Comparison of ENCODE assay signal across 10 mouse cellular contexts in genomic region chr5:151060476-151060875, GRCm38 (mm10).
A peak's percentile ranks its signal among the peaks of the same experiment; 100 is the strongest.
DNase-seq lines count a peak whose midpoint lies in the region; ATAC-seq lines count a peak whose summit lies in the region.
"Had no signal": no experiment of that assay in that cellular context is flagged by ENCODE, and none has a peak within 500 bp of the region (broad histone marks: within the 10 kb centered on the region; RNA-seq: fewer than 3 reads in every experiment).

No protein-coding gene starts in this region.

- H3K9ac ChIP-seq in kidney, embryonic 15.5 days: no peak overlapping the region
- H3K9ac ChIP-seq: heart, embryonic 12.5 days had no signal

- peak; percentile 52 to 60 for DNase-seq in cerebellum, postnatal 10 days
- no peak for DNase-seq in cerebellum, adult 9-10 months
- no peak for DNase-seq in kidney, adult 8-10 months
- DNase-seq in fat pad, adult 2 months (ENCODE audit: extremely low read depth, low read depth, low spot score): peak; percentile 4
- DNase-seq in lung, postnatal 4 days: peak; percentile 33 to 52
- DNase-seq in left cerebral cortex, adult 8-10 months (ENCODE audit: low spot score in 2 of 2): no peak
- no peak for DNase-seq in layer of hippocampus, adult 11-12 months (ENCODE audit: low spot score)

- peak; percentile 47; the same call in 1 of the 2 replicates for ATAC-seq in kidney, embryonic 15.5 days (replicated peaks; ENCODE audit: low FRiP score)

- no peak overlapping the region for H3K4me2 ChIP-seq in kidney, embryonic 15.5 days
- H3K4me2 ChIP-seq: heart, embryonic 12.5 days had no signal

- no peaks in the 10 kb centered on the region for H3K27me3 ChIP-seq in kidney, embryonic 15.5 days
- H3K27me3 ChIP-seq: heart, embryonic 12.5 days had no signal

- peaks cover 37% of the 10 kb centered on the region for H3K4me1 ChIP-seq in kidney, embryonic 15.5 days

- 47% methylated on average over 12 of the region's 12 CpGs for WGBS in kidney, embryonic 15.5 days

- H3K36me3 ChIP-seq in kidney, embryonic 15.5 days: peaks cover 22% of the 10 kb centered on the region

- H3K27ac ChIP-seq in kidney, embryonic 15.5 days: peak overlapping the region; percentile 28

- no peak overlapping the region for H3K4me3 ChIP-seq in kidney, embryonic 15.5 days (replicated peaks)
- H3K4me3 ChIP-seq: heart, embryonic 12.5 days; myocyte had no signal

- H3K9me3 ChIP-seq in kidney, embryonic 15.5 days (replicated peaks): peaks cover 9% of the 10 kb centered on the region; the same call in 1 of the 2 replicates

Comparison
In these comparisons a context has a peak if more than half of its experiments do, and no peak if none do; other contexts are left out.
1. DNase-seq: peak in cerebellum, postnatal 10 days (2 of 2), fat pad, adult 2 months (single experiment) and lung, postnatal 4 days (2 of 2); none in cerebellum, adult 9-10 months (single experiment), kidney, adult 8-10 months (0 of 2), left cerebral cortex, adult 8-10 months (0 of 2) and layer of hippocampus, adult 11-12 months (single experiment).